ENCODE assay signal across 19 mouse cellular contexts in the genomic region with DNA sequence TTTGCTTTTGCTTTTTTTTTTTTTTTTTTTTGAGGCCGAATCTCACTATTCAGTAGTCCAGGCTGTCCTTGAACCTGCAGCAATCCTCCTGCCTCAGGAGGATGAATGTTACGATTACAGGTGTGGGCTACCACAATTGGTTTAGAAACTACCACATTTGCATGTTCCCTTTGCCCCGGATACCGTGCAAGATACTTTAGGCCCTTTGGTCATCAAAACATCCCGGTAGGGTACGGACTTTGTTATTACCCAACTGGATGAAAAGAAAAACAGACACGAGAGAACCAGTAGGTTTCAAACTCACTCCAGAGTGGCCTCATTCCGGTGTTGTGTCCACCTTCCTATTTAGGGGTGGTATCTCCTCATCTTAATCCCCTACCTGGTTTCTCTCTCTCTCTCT.
"Had no signal": no experiment of that assay in that cellular context is flagged by ENCODE, and none has a peak within 500 bp of the region (broad histone marks: within the 10 kb centered on the region; RNA-seq: fewer than 3 reads in every experiment).

No protein-coding gene starts in this region.

- H3K27me3 ChIP-seq: lung, embryonic 15.5 days; midbrain, embryonic 12.5 days; neural tube, embryonic 13.5 days; neural tube, embryonic 15.5 days had no signal

- H3K27ac ChIP-seq: lung, embryonic 15.5 days; midbrain, embryonic 10.5 days; midbrain, embryonic 12.5 days; neural tube, embryonic 13.5 days; neural tube, embryonic 15.5 days had no signal

- H3K4me2 ChIP-seq: lung, embryonic 15.5 days; midbrain, embryonic 12.5 days; neural tube, embryonic 13.5 days; neural tube, embryonic 15.5 days had no signal

- H3K9me3 ChIP-seq: lung, embryonic 15.5 days; midbrain, embryonic 10.5 days; midbrain, embryonic 12.5 days; neural tube, embryonic 13.5 days; neural tube, embryonic 15.5 days had no signal

- H3K36me3 ChIP-seq: lung, embryonic 15.5 days; midbrain, embryonic 10.5 days; midbrain, embryonic 12.5 days; neural tube, embryonic 13.5 days; neural tube, embryonic 15.5 days had no signal

- H3K4me3 ChIP-seq: lung, embryonic 15.5 days; midbrain, embryonic 10.5 days; midbrain, embryonic 12.5 days; myocyte; neural tube, embryonic 13.5 days; neural tube, embryonic 15.5 days had no signal

- H3K9ac ChIP-seq: lung, embryonic 15.5 days; midbrain, embryonic 12.5 days; neural tube, embryonic 13.5 days; neural tube, embryonic 15.5 days had no signal

- DNase-seq: lung, adult 2 months; lung, postnatal 14 days; lung, postnatal 4 days; midbrain, embryonic 14.5 days; retina, postnatal 1 day; right cerebral cortex, adult 18-20 months; right cerebral cortex, postnatal 25 days; right cerebral cortex, postnatal 4 days; spleen, adult 18-20 months; thymus, adult 18-20 months; thymus, postnatal 14 days had no signal

- ATAC-seq: lung, postnatal 0 days; midbrain, embryonic 16.5 days had no signal
